Mouse (Mus musculus) spleen, postnatal 4 days (tissue): ENCODE data around the gene Spdl1.
"Not testable (repeated sequence)": the region's sequence is repeated elsewhere in the genome, so short reads cannot be mapped to it uniquely, and the experiment has no call there.

ENCODE experiments used
- DNase-seq, 2 experiments: peaks; one replicate each; pipeline ENCODE4 v3.0.0; 2022; ENCODE audit warnings: low spot score in 2 of 2

The Spdl1 gene

GRCm38 (mm10) chr11:34798066-34798465 lies 35.4 kb downstream of the Spdl1 start:
- DNase-seq = not testable (repeated sequence)

GRCm38 (mm10) chr11:34796097-34796496 lies 37.3 kb downstream of the Spdl1 start:
- peak; percentile 24 to 75 for DNase-seq

- DNase-seq = peak in 1 of 2 experiments; percentile 37
Observed at GRCm38 (mm10) chr11:34791872-34792271, 41.6 kb downstream of the Spdl1 start.

- DNase-seq = no peak
Observed at GRCm38 (mm10) chr11:34784864-34785263, 48.6 kb downstream of the Spdl1 start.

- peak; percentile 68 to 81 for DNase-seq
Observed at GRCm38 (mm10) chr11:34783587-34784043, 49.8 kb downstream of the Spdl1 start, which contains the start of gene Dock2. Gene Dock2, minus strand, starts transcription at chr11:34783892.

- peak; percentile 72 to 81 for DNase-seq
Observed at GRCm38 (mm10) chr11:34782516-34783430, 50.7 kb downstream of the Spdl1 start.

- no peak for DNase-seq
Observed at GRCm38 (mm10) chr11:34780786-34781185, 52.7 kb downstream of the Spdl1 start.

- no peak for DNase-seq
Observed at GRCm38 (mm10) chr11:34779966-34780365, 53.5 kb downstream of the Spdl1 start.

GRCm38 (mm10) chr11:34778351-34778750 lies 55.1 kb downstream of the Spdl1 start:
- DNase-seq = no peak

GRCm38 (mm10) chr11:34777529-34777928 lies 55.9 kb downstream of the Spdl1 start:
- DNase-seq = no peak

GRCm38 (mm10) chr11:34776054-34776453 lies 57.4 kb downstream of the Spdl1 start:
- DNase-seq = no peak

GRCm38 (mm10) chr11:34774636-34775035 lies 58.8 kb downstream of the Spdl1 start:
- DNase-seq = no peak

- DNase-seq = peak in 1 of 2 experiments; percentile 16
Observed at GRCm38 (mm10) chr11:34773304-34773895, 60.0 kb downstream of the Spdl1 start.

- DNase-seq = peak; percentile 36 to 72
Observed at GRCm38 (mm10) chr11:34771221-34771986, 62.0 kb downstream of the Spdl1 start.

- peak in 1 of 2 experiments; percentile 53 for DNase-seq
Observed at GRCm38 (mm10) chr11:34770666-34771065, 62.8 kb downstream of the Spdl1 start.

GRCm38 (mm10) chr11:34769946-34770345 lies 63.5 kb downstream of the Spdl1 start:
- peak in 1 of 2 experiments; percentile 53 for DNase-seq

GRCm38 (mm10) chr11:34769396-34769795 lies 64.0 kb downstream of the Spdl1 start:
- DNase-seq = no peak

GRCm38 (mm10) chr11:34763739-34764361 lies 69.6 kb downstream of the Spdl1 start:
- DNase-seq = no peak

- DNase-seq = no peak
Observed at GRCm38 (mm10) chr11:34762570-34763127, 70.8 kb downstream of the Spdl1 start.

GRCm38 (mm10) chr11:34762125-34762524 lies 71.3 kb downstream of the Spdl1 start:
- DNase-seq = no peak

GRCm38 (mm10) chr11:34759582-34759981 lies 73.9 kb downstream of the Spdl1 start:
- no peak for DNase-seq
